Mouse (Mus musculus): ENCODE measurements at regions not wholly inside any gene's neighbourhood (a gene's known extent, or its start where the extent isn't known, plus 50 kb on each side); places are given as distances from the start of the nearest gene placed in this dataset.

- no peak overlapping the region for H3K27ac ChIP-seq (ENCODE audit: low read length)
- WGBS (ENCODE audit: insufficient replicate concordance), result 69% methylated on average over 5 of the region's 5 CpGs
These were observed 128.5 kb upstream of the Bcor start for GRCm38 (mm10) chrX:12288562-12289117.

GRCm38 (mm10) chrX:12293146-12293545 lies 133.0 kb upstream of the Bcor start:
- Histone ChIP-seq H3K27ac (ENCODE audit: low read length) (no peak overlapping the region), H3K4me1 (ENCODE audit: control insufficient read depth, low read depth, low read length) (peaks cover 14% of the 10 kb centered on the region), H3K9ac (ENCODE audit: low read depth, low read length) (no peak overlapping the region), H3K27me3 (ENCODE audit: control insufficient read depth, insufficient read depth, low read depth, low read length) (no peaks in the 10 kb centered on the region), H3K4me2 (ENCODE audit: low read depth, low read length) (no peak overlapping the region), H3K9me3 (replicated peaks; ENCODE audit: control insufficient read depth, low read length) (no peaks in the 10 kb centered on the region), H3K4me3 (ENCODE audit: low read depth, low read length) (no peak overlapping the region), H3K36me3 (ENCODE audit: control insufficient read depth, insufficient read depth) (no peaks in the 10 kb centered on the region)
- WGBS (ENCODE audit: insufficient replicate concordance), result 46% methylated on average over 2 of the region's 2 CpGs
- ATAC-seq (ENCODE audit: low read depth), result no peak

More at GRCm38 (mm10) chrX:12288562-12289117, 128.5 kb upstream of the Bcor start:
- H3K4me3 ChIP-seq (ENCODE audit: low read depth, low read length), result no peak overlapping the region
- H3K27me3 ChIP-seq (ENCODE audit: control insufficient read depth, insufficient read depth, low read depth, low read length), result no peaks in the 10 kb centered on the region
- no peaks in the 10 kb centered on the region for H3K4me1 ChIP-seq (ENCODE audit: control insufficient read depth, low read depth, low read length)
- no peak overlapping the region for H3K9ac ChIP-seq (ENCODE audit: low read depth, low read length)
- no peak overlapping the region for H3K4me2 ChIP-seq (ENCODE audit: low read depth, low read length)
- ATAC-seq (ENCODE audit: low read depth), result no peak
- H3K36me3 ChIP-seq (ENCODE audit: control insufficient read depth, insufficient read depth), result no peaks in the 10 kb centered on the region
- H3K9me3 ChIP-seq (replicated peaks; ENCODE audit: control insufficient read depth, low read length), result no peaks in the 10 kb centered on the region

GRCm38 (mm10) chrX:12294452-12294851 lies 134.3 kb upstream of the Bcor start:
- no peak for ATAC-seq (ENCODE audit: low read depth)
- WGBS (ENCODE audit: insufficient replicate concordance), result 76% methylated on average over 9 of the region's 9 CpGs
- no peaks in the 10 kb centered on the region for H3K27me3 ChIP-seq (ENCODE audit: control insufficient read depth, insufficient read depth, low read depth, low read length)
- H3K27ac ChIP-seq (ENCODE audit: low read length), result no peak overlapping the region
- H3K4me2 ChIP-seq (ENCODE audit: low read depth, low read length), result no peak overlapping the region
- no peak overlapping the region for H3K4me3 ChIP-seq (ENCODE audit: low read depth, low read length)
- no peaks in the 10 kb centered on the region for H3K9me3 ChIP-seq (replicated peaks; ENCODE audit: control insufficient read depth, low read length)
- no peak overlapping the region for H3K9ac ChIP-seq (ENCODE audit: low read depth, low read length)
- H3K4me1 ChIP-seq (ENCODE audit: control insufficient read depth, low read depth, low read length), result peaks cover 14% of the 10 kb centered on the region
- H3K36me3 ChIP-seq (ENCODE audit: control insufficient read depth, insufficient read depth), result no peaks in the 10 kb centered on the region

- 60% methylated on average over 6 of the region's 6 CpGs for WGBS (ENCODE audit: insufficient replicate concordance)
- peaks cover 14% of the 10 kb centered on the region for H3K4me1 ChIP-seq (ENCODE audit: control insufficient read depth, low read depth, low read length)
- H3K4me2 ChIP-seq (ENCODE audit: low read depth, low read length), result no peak overlapping the region
- H3K36me3 ChIP-seq (ENCODE audit: control insufficient read depth, insufficient read depth), result no peaks in the 10 kb centered on the region
- H3K9me3 ChIP-seq (replicated peaks; ENCODE audit: control insufficient read depth, low read length), result no peaks in the 10 kb centered on the region
- no peaks in the 10 kb centered on the region for H3K27me3 ChIP-seq (ENCODE audit: control insufficient read depth, insufficient read depth, low read depth, low read length)
- H3K4me3 ChIP-seq (ENCODE audit: low read depth, low read length), result no peak overlapping the region
- no peak overlapping the region for H3K9ac ChIP-seq (ENCODE audit: low read depth, low read length)
- H3K27ac ChIP-seq (ENCODE audit: low read length), result no peak overlapping the region
- ATAC-seq (ENCODE audit: low read depth), result no peak
These were observed 134.8 kb upstream of the Bcor start for GRCm38 (mm10) chrX:12294941-12295340.

GRCm38 (mm10) chrX:12296264-12297053 lies 136.3 kb upstream of the Bcor start:
- H3K36me3 ChIP-seq (ENCODE audit: control insufficient read depth, insufficient read depth), result no peaks in the 10 kb centered on the region
- H3K4me1 ChIP-seq (ENCODE audit: control insufficient read depth, low read depth, low read length), result peaks cover 14% of the 10 kb centered on the region
- H3K9me3 ChIP-seq (replicated peaks; ENCODE audit: control insufficient read depth, low read length), result no peaks in the 10 kb centered on the region
- 43% methylated on average over 9 of the region's 9 CpGs for WGBS (ENCODE audit: insufficient replicate concordance)
- ATAC-seq (ENCODE audit: low read depth), result peak; percentile 97
- H3K9ac ChIP-seq (ENCODE audit: low read depth, low read length), result peak overlapping the region; percentile 34; the same call in 1 of the 2 replicates
- H3K27me3 ChIP-seq (ENCODE audit: control insufficient read depth, insufficient read depth, low read depth, low read length), result no peaks in the 10 kb centered on the region
- no peak overlapping the region for H3K4me3 ChIP-seq (ENCODE audit: low read depth, low read length)
- peak overlapping the region; percentile 90 for H3K27ac ChIP-seq (ENCODE audit: low read length)
- peak overlapping the region; percentile 53 for H3K4me2 ChIP-seq (ENCODE audit: low read depth, low read length)

- Histone ChIP-seq H3K27me3 (ENCODE audit: control insufficient read depth, insufficient read depth, low read depth, low read length) (no peaks in the 10 kb centered on the region), H3K4me2 (ENCODE audit: low read depth, low read length) (no peak overlapping the region), H3K4me1 (ENCODE audit: control insufficient read depth, low read depth, low read length) (peaks cover 14% of the 10 kb centered on the region), H3K9ac (ENCODE audit: low read depth, low read length) (no peak overlapping the region), H3K36me3 (ENCODE audit: control insufficient read depth, insufficient read depth) (no peaks in the 10 kb centered on the region), H3K4me3 (ENCODE audit: low read depth, low read length) (no peak overlapping the region), H3K9me3 (replicated peaks; ENCODE audit: control insufficient read depth, low read length) (no peaks in the 10 kb centered on the region), H3K27ac (ENCODE audit: low read length) (no peak overlapping the region)
- WGBS (ENCODE audit: insufficient replicate concordance), result 63% methylated on average over 5 of the region's 5 CpGs
- ATAC-seq (ENCODE audit: low read depth), result no peak
These were observed 138.5 kb upstream of the Bcor start for GRCm38 (mm10) chrX:12298609-12299008.

GRCm38 (mm10) chrX:12299236-12299635 lies 139.1 kb upstream of the Bcor start:
- Histone ChIP-seq H3K9me3 (replicated peaks; ENCODE audit: control insufficient read depth, low read length) (no peaks in the 10 kb centered on the region), H3K4me2 (ENCODE audit: low read depth, low read length) (no peak overlapping the region), H3K36me3 (ENCODE audit: control insufficient read depth, insufficient read depth) (no peaks in the 10 kb centered on the region), H3K9ac (ENCODE audit: low read depth, low read length) (no peak overlapping the region), H3K4me1 (ENCODE audit: control insufficient read depth, low read depth, low read length) (peaks cover 14% of the 10 kb centered on the region), H3K27me3 (ENCODE audit: control insufficient read depth, insufficient read depth, low read depth, low read length) (no peaks in the 10 kb centered on the region), H3K27ac (ENCODE audit: low read length) (no peak overlapping the region), H3K4me3 (ENCODE audit: low read depth, low read length) (no peak overlapping the region)
- no peak for ATAC-seq (ENCODE audit: low read depth)
- WGBS (ENCODE audit: insufficient replicate concordance), result 88% methylated on average over 11 of the region's 11 CpGs

- Histone ChIP-seq H3K27ac (ENCODE audit: low read length) (no peak overlapping the region), H3K4me2 (ENCODE audit: low read depth, low read length) (no peak overlapping the region), H3K27me3 (ENCODE audit: control insufficient read depth, insufficient read depth, low read depth, low read length) (no peaks in the 10 kb centered on the region; the same call in 1 of the 2 replicates), H3K4me1 (ENCODE audit: control insufficient read depth, low read depth, low read length) (no peaks in the 10 kb centered on the region), H3K4me3 (ENCODE audit: low read depth, low read length) (no peak overlapping the region), H3K9me3 (replicated peaks; ENCODE audit: control insufficient read depth, low read length) (no peaks in the 10 kb centered on the region), H3K36me3 (ENCODE audit: control insufficient read depth, insufficient read depth) (no peaks in the 10 kb centered on the region), H3K9ac (ENCODE audit: low read depth, low read length) (no peak overlapping the region)
- WGBS (ENCODE audit: insufficient replicate concordance), result 67% methylated on average over 5 of the region's 5 CpGs
- no peak for ATAC-seq (ENCODE audit: low read depth)
These were observed 144.5 kb upstream of the Bcor start for GRCm38 (mm10) chrX:12304678-12305077.

- 67% methylated on average over 3 of the region's 3 CpGs for WGBS (ENCODE audit: insufficient replicate concordance)
- Histone ChIP-seq H3K4me3 (ENCODE audit: low read depth, low read length) (no peak overlapping the region), H3K27me3 (ENCODE audit: control insufficient read depth, insufficient read depth, low read depth, low read length) (no peaks in the 10 kb centered on the region; the same call in 1 of the 2 replicates), H3K9me3 (replicated peaks; ENCODE audit: control insufficient read depth, low read length) (no peaks in the 10 kb centered on the region), H3K4me1 (ENCODE audit: control insufficient read depth, low read depth, low read length) (peaks cover 3% of the 10 kb centered on the region), H3K36me3 (ENCODE audit: control insufficient read depth, insufficient read depth) (no peaks in the 10 kb centered on the region), H3K4me2 (ENCODE audit: low read depth, low read length) (no peak overlapping the region), H3K27ac (ENCODE audit: low read length) (no peak overlapping the region), H3K9ac (ENCODE audit: low read depth, low read length) (no peak overlapping the region)
- no peak for ATAC-seq (ENCODE audit: low read depth)
These were observed 146.8 kb upstream of the Bcor start for GRCm38 (mm10) chrX:12306940-12307339.
